Mouse (Mus musculus) heart, embryonic 11.5 days (tissue): Measurements from ENCODE around the gene Zfr. TPM values are rescaled to one million over a fixed set of nuclear protein-coding genes. Genes with fewer than 3 reads are reported as not detected.

Source experiments
- ATAC-seq: fragments of 200-750 bp; cut with Nextera tagmentation; replicated peaks from 2 replicates; pipeline ENCODE4 v1.8.0; 2017; ENCODE audit warnings: moderate library complexity; ENCODE audit not compliant: insufficient number of reproducible peaks, low FRiP score, low TSS enrichment
- H3K27ac ChIP-seq: fragments of 300-500 bp; sonication (generic); 2 replicates; pipeline ENCODE4 v1.5.1; 2014; ENCODE audit warnings: mild to moderate bottlenecking, low read depth, low read length
- H3K27me3 ChIP-seq: fragments of 300-500 bp; sonication (generic); 2 replicates; pipeline ENCODE4 v1.6.1; 2014; ENCODE audit warnings: mild to moderate bottlenecking, low read length, mixed read lengths; ENCODE audit not compliant: control insufficient read depth, insufficient read depth
- H3K36me3 ChIP-seq: fragments of 300-500 bp; sonication (generic); 2 replicates; pipeline ENCODE4 v1.6.1; 2014; ENCODE audit warnings: mild to moderate bottlenecking, low read length, moderate library complexity, mixed read lengths; ENCODE audit not compliant: control insufficient read depth, insufficient read depth
- H3K4me1 ChIP-seq: fragments of 300-500 bp; sonication (generic); 2 replicates; pipeline ENCODE4 v1.6.1; 2014; ENCODE audit warnings: low read length; ENCODE audit not compliant: control insufficient read depth, insufficient read depth
- H3K4me2 ChIP-seq: fragments of 300-500 bp; sonication (generic); 2 replicates; pipeline ENCODE4 v1.6.1; 2014; ENCODE audit warnings: mild to moderate bottlenecking, moderate library complexity
- H3K4me3 ChIP-seq: fragments of 300-500 bp; sonication (generic); 2 replicates; pipeline ENCODE4 v1.5.1; 2014; ENCODE audit warnings: low read depth, low read length
- H3K9ac ChIP-seq: fragments of 300-500 bp; sonication (generic); 2 replicates; pipeline ENCODE4 v1.6.1; 2014; ENCODE audit warnings: mild to moderate bottlenecking, low read depth, low read length, moderate library complexity
- H3K9me3 ChIP-seq: fragments of 300-500 bp; sonication (generic); replicated peaks from 2 replicates; pipeline ENCODE4 v1.6.1; 2016; ENCODE audit warnings: low read length; ENCODE audit not compliant: control insufficient read depth
- WGBS: fragments of 180-500 bp; shearing (Covaris S2); extraction: QIAGEN DNeasy Blood & Tissue Kit; methylation state at CpG from one replicate; pipeline ENCODE4 v1.1.7; 2014; ENCODE audit not compliant: insufficient replicate concordance; 5-methylcytosine and 5-hydroxymethylcytosine counted together
- polyA plus RNA-seq: library from polyadenylated mRNA; unstranded; fragments of >200 nt; fragmentation: Nextera tagmentation; extraction: Ambion mirVana; gene quantifications from 2 replicates; pipeline ENCODE4 v1.2.1, GENCODE M21; 2014

Zfr gene
- polyA plus RNA-seq, 1 experiment from 2014 or later = 118 TPM

GRCm38 (mm10) chr15:12087634-12088033 is 30.0 kb upstream of the Zfr start:
- no peaks in the 10 kb centered on the region for H3K36me3 ChIP-seq
- no peak overlapping the region for H3K4me3 ChIP-seq
- no peak for ATAC-seq
- no peak overlapping the region for H3K27ac ChIP-seq
- H3K4me1 ChIP-seq = no peaks in the 10 kb centered on the region
- H3K4me2 ChIP-seq = no peak overlapping the region
- H3K27me3 ChIP-seq = no peaks in the 10 kb centered on the region
- 67% methylated on average over 5 of the region's 5 CpGs for WGBS
- no peak overlapping the region for H3K9ac ChIP-seq
- no peaks in the 10 kb centered on the region for H3K9me3 ChIP-seq

GRCm38 (mm10) chr15:12088091-12088490 is 29.5 kb upstream of the Zfr start:
- no peak for ATAC-seq
- no peaks in the 10 kb centered on the region for H3K9me3 ChIP-seq

GRCm38 (mm10) chr15:12090087-12090486 is 27.5 kb upstream of the Zfr start:
- no peaks in the 10 kb centered on the region for H3K27me3 ChIP-seq
- H3K36me3 ChIP-seq = no peaks in the 10 kb centered on the region
- no peak overlapping the region for H3K4me3 ChIP-seq
- no peak overlapping the region for H3K9ac ChIP-seq
- WGBS = 68% methylated on average over 7 of the region's 7 CpGs
- ATAC-seq = no peak
- H3K4me2 ChIP-seq = no peak overlapping the region
- H3K27ac ChIP-seq = no peak overlapping the region
- no peaks in the 10 kb centered on the region for H3K4me1 ChIP-seq
- no peaks in the 10 kb centered on the region for H3K9me3 ChIP-seq

More at GRCm38 (mm10) chr15:12088091-12088490, 29.5 kb upstream of the Zfr start:
- WGBS = 82% methylated on average over 10 of the region's 10 CpGs
- H3K36me3 ChIP-seq = no peaks in the 10 kb centered on the region
- no peak overlapping the region for H3K27ac ChIP-seq
- H3K4me3 ChIP-seq = no peak overlapping the region
- H3K9ac ChIP-seq = no peak overlapping the region
- no peak overlapping the region for H3K4me2 ChIP-seq
- H3K4me1 ChIP-seq = no peaks in the 10 kb centered on the region
- H3K27me3 ChIP-seq = no peaks in the 10 kb centered on the region

- H3K36me3 ChIP-seq = no peaks in the 10 kb centered on the region
- WGBS = 89% methylated on average over 9 of the region's 9 CpGs
- no peak for ATAC-seq
These were observed 26.5 kb upstream of the Zfr start for GRCm38 (mm10) chr15:12090981-12091669.

GRCm38 (mm10) chr15:12091781-12092458 is 25.7 kb upstream of the Zfr start:
- H3K9me3 ChIP-seq = no peaks in the 10 kb centered on the region; the same call in 1 of the 2 replicates
- H3K4me2 ChIP-seq = no peak overlapping the region
- 53% methylated on average over 10 of the region's 10 CpGs for WGBS

More at GRCm38 (mm10) chr15:12090981-12091669, 26.5 kb upstream of the Zfr start:
- Histone ChIP-seq H3K27me3 (no peaks in the 10 kb centered on the region), H3K27ac (no peak overlapping the region), H3K9me3 (no peaks in the 10 kb centered on the region), H3K4me2 (no peak overlapping the region), H3K9ac (no peak overlapping the region), H3K4me3 (no peak overlapping the region), H3K4me1 (no peaks in the 10 kb centered on the region)

GRCm38 (mm10) chr15:12093026-12093960 is 24.3 kb upstream of the Zfr start:
- no peak for ATAC-seq
- H3K27ac ChIP-seq = no peak overlapping the region
- H3K9me3 ChIP-seq = peaks cover 5% of the 10 kb centered on the region
- no peak overlapping the region for H3K4me3 ChIP-seq
- H3K4me1 ChIP-seq = no peaks in the 10 kb centered on the region
- H3K9ac ChIP-seq = no peak overlapping the region
- no peak overlapping the region for H3K4me2 ChIP-seq
- H3K36me3 ChIP-seq = no peaks in the 10 kb centered on the region
- H3K27me3 ChIP-seq = no peaks in the 10 kb centered on the region
- WGBS = 81% methylated on average over 25 of the region's 25 CpGs

More at GRCm38 (mm10) chr15:12091781-12092458, 25.7 kb upstream of the Zfr start:
- no peaks in the 10 kb centered on the region for H3K36me3 ChIP-seq
- H3K9ac ChIP-seq = no peak overlapping the region
- no peaks in the 10 kb centered on the region for H3K4me1 ChIP-seq
- no peak for ATAC-seq
- no peak overlapping the region for H3K4me3 ChIP-seq
- H3K27ac ChIP-seq = no peak overlapping the region
- H3K27me3 ChIP-seq = no peaks in the 10 kb centered on the region

- no peak overlapping the region for H3K4me2 ChIP-seq
- no peaks in the 10 kb centered on the region for H3K27me3 ChIP-seq
- no peaks in the 10 kb centered on the region for H3K36me3 ChIP-seq
- no peak overlapping the region for H3K27ac ChIP-seq
- H3K4me3 ChIP-seq = no peak overlapping the region
- ATAC-seq = no peak
- WGBS = 86% methylated on average over 4 of the region's 4 CpGs
- peaks cover 5% of the 10 kb centered on the region for H3K9me3 ChIP-seq
- no peaks in the 10 kb centered on the region for H3K4me1 ChIP-seq
- H3K9ac ChIP-seq = no peak overlapping the region
These were observed 23.6 kb upstream of the Zfr start for GRCm38 (mm10) chr15:12093961-12094566.

- H3K27ac ChIP-seq = no peak overlapping the region
- no peaks in the 10 kb centered on the region for H3K36me3 ChIP-seq
- H3K4me3 ChIP-seq = no peak overlapping the region
- peaks cover 5% of the 10 kb centered on the region for H3K9me3 ChIP-seq
- no peak for ATAC-seq
- no peaks in the 10 kb centered on the region for H3K4me1 ChIP-seq
- no peak overlapping the region for H3K9ac ChIP-seq
- no peak overlapping the region for H3K4me2 ChIP-seq
- WGBS = 75% methylated on average over 4 of the region's 4 CpGs
- no peaks in the 10 kb centered on the region for H3K27me3 ChIP-seq
These were observed 21.2 kb upstream of the Zfr start for GRCm38 (mm10) chr15:12096447-12096846.
